Mouse (Mus musculus) adrenal gland (tissue): Measurements from ENCODE around the gene S100z.

Source experiments
- intact Hi-C: fragments of 180-260 bp; cut with DNase I; formaldehyde crosslinking; loops from one replicate; pipeline ENCODE4 v1.15.1; 2025

The S100z gene

DNA sequence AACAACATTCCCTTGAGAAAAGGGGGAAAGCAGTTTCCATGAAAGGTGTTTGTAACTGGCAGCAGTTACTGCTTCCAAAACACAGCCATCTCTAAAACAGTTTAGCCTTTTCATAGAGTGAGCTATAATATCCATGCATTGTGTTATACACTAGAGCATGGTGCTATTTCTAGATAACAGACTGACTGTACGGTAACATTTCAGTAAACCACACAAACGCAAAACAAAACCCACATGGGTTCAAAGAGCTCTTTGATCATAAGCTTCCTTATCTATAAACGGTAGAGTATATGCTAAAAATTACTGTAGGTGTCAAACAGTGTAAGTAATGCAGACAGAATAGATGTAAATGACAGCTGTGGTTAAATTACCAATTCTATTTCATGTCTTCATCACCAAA, 28.8 kb downstream of the S100z start:
- intact Hi-C loops = no loop called here

DNA sequence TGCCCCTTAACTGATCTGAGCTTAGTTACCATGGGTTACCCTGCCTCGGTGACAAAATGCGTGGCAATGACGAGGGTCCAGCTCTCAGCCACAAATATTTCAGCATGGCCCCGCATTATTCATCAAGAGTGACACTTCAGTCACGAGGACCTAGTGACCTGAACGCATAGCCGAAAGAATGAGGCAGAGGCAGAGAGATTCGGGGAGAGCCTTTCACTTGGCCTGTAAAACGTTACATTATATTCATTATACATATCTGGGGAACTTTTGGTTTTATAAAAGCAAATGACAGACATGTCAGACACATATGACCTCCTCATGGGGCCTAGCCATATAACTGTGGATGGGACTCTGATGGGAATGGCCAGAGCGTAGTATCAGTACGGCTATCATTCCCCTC, 33.7 kb downstream of the S100z start, which contains the start of gene Crhbp:
Gene Crhbp (minus strand): TSS at position 101 of the 400 bp plus-strand sequence.
- intact Hi-C loops = no loop called here

DNA sequence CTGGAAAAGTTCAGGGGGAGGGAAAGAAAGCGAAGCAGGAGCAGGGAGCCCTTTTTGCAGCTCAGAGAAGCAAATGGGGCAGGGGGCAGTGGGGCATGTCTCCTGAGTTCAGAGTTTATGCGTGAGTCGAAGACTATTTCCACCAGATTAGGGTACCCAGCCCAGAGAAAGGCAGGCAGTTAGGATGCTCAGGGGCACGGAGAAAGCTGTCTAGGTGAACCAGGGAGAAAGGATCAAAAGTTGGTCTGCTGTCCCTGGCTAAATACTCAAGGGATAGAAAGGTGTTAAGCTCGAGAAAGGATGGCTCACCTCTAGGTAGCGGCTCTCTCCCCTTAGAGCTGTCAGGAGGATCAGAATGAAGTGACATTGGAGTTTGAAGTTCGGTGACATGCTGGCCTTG, 34.2 kb downstream of the S100z start:
- intact Hi-C loops = no loop called here

DNA sequence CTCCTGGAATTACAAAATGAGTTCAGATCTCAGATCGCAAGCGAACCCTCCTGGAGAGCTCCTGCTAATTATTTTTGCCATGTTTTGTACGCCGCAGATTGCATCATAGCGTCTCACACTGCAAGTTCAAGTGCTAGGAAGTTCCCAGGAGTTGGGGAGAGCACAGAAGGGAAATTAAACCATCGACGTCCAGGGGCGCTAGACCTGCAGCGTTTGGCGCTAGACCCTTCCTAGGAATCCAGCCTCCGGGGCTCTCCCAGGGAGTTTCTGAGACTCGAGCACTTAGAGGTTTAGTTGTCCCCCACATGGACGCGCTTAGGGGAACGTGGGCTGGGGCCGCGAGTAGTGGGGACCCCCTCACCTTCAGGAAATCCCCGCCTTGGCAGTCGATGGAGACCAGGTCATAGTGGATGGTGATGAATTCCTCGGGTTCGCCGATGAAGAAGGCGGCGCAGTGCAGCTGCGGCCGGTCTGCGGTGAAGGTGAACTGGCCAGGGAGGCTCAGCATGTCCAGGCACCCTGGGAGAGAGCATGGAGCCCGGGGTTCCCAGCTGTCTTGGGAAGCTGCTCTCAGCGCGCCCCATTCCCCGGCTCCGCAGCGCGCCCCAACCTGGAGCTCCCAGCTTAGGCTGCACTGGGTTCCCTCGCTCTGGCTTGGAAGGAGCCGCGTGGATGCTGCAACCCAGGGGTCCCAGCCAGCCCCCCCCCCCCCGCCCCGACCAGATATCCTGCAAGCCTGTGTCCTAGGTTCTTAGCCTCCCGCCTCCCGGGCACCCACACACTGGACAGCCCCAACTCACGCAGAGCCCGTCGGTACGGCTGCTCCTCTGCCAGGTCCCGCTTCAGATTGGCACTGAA, 34.9 kb downstream of the S100z start:
- intact Hi-C loops = no loop called here

DNA sequence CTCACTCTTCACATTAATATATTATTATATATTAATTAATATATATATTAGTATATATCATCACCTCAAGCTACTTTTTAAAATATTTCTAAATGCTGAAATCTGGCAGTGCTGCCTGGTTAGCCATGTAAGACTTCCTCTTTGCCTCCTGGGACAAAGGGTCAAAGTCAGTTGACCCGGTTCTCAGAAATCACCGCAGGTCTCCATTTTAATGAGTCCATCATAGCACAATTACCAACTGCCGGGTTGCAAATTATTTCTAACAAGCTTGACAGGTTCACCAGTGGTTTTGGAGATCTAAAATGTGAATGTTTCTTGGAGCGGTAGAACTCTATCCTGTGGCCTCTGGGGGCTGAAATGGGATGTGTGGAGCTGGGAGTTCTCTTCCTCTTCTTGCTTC, 35.6 kb downstream of the S100z start:
- intact Hi-C loops = no loop called here

DNA sequence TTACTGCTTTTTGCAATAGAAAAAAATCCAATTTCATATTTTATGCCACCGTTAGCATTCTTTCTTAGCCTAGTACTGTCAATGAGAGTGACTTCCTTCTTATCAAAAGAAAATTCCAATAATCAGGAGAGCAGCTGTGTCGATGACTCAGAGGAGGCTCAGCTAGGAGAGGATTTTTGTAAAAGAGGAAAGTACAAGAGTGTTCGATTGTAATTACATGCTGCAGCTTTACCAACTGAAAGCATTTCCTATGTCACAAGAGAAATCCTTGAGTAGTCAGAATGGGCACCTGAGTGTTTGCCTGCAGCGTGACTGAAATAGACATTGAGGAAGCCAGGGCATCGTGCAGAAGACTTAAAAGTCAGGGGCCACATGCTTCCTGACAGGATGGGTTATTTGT, 39.0 kb downstream of the S100z start:
- intact Hi-C loops = no loop called here

DNA sequence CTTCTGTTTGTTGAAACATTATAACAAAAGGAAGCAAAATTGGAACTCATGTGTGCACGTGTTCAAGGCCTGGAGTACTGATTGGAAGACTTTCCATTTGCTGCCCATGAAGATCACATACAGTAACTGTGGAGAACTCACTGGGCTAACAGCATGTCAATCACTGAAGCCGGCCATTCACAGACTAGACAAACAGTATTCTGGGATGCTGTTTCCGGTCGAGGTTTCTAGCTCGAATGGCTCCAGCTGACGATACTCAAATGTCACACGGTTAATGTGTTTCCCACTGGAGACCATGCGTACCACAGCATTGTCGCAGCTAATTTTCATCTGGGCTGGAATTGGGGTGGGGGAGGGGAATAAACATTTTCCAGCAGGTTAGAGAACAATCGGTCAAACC, 46.8 kb downstream of the S100z start:
- intact Hi-C loops = no loop called here

DNA sequence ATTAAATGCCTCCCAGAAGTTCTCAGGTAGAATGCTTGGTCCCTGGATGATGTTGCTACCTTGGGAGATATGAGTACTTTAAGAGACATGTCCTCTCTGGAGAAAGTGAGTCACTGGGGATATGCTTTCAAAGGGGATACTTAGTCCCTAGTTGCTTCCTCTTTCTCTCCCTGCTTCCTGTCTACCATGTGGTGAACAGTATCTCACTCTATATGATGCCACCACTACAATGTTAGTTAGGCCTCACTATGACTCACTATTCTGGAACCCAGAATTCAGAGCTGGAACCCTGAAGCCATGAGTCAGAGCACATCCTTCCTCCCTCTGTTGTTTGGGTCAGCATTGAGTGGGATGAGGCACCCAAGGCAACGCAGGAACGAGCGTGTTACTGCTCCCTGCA, 51.0 kb downstream of the S100z start:
- intact Hi-C loops = no loop called here
